Mouse (Mus musculus): ENCODE measurements around the gene Lepr. TPM values are rescaled to one million over a fixed set of nuclear protein-coding genes. Genes with fewer than 3 reads are reported as not detected.

Gene Lepr
- total RNA-seq (2021): 10 to 100 TPM in 1 of 2 experiments, 1 to 10 TPM in 1; 9.4 to 13.4 TPM
- long read RNA-seq, experiment 1, full-length matches to known transcripts: 1 of 2 reads
- long read RNA-seq, experiment 1, partial matches to known transcripts: 1 of 2 reads
- long read RNA-seq, experiment 1, other reads (novel, unspliced or antisense): 0 of 2 reads
- long read RNA-seq, experiment 2, full-length matches to known transcripts: 5 of 17 reads
- long read RNA-seq, experiment 2, partial matches to known transcripts: 10 of 17 reads
- long read RNA-seq, experiment 2, other reads (novel, unspliced or antisense): 2 of 17 reads

- DNase-seq (ENCODE audit: low spot score in 2 of 2): peak; percentile 37
These were observed at the start of gene Lepr for GRCm38 (mm10) chr4:101717367-101718121. Gene Lepr (plus strand): TSS chr4:101717404.

DNA sequence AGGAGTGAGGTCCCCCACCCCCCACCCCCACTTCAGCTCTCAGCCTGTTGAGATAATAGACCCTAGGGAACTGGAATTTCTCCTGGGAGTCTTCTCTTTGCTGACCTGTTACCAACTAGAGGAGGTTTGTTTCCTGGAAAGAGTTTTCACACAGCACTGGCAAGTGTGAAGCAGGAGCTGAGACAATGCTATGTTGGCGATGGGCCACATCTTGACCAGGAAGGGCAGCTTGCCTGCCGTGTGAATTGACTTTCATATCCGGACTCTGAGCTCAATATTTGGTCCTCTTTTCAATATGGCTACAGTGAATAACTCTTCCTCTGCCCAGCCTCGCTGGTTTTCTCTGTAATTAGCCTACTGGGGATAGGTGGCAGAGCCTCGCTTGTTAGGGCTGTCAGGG lies 48.0 kb upstream of the Lepr start:
- DNase-seq (ENCODE audit: low spot score in 2 of 2): no peak

- peak in 1 of 2 experiments; percentile 18 for DNase-seq (ENCODE audit: low spot score in 2 of 2)
These were observed 47.4 kb upstream of the Lepr start for GRCm38 (mm10) chr4:101669811-101670210.

GRCm38 (mm10) chr4:101674790-101675189 lies 42.4 kb upstream of the Lepr start:
- no peak for DNase-seq (ENCODE audit: low spot score in 2 of 2)

- DNase-seq (ENCODE audit: low spot score in 2 of 2): no peak
These were observed 41.5 kb upstream of the Lepr start for GRCm38 (mm10) chr4:101675726-101676125.

DNA sequence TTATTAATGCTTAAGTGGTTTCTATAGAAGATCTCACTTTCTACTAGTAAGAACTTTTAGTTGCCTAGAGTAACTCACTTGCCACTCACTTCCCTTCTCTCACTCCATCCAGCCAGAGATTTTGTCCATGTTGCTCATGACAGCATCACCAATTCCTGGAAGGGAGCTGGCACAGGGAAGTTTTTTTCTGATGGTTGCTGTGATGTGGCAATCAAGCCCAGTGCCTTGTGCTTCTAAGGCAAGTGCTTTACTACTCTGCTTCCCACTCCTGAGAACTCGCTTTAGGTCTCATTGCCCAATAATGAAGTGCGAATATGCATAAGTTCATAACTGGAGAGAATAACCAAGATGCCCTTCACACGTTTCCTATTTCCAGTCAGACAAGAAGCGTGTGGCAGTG lies 34.6 kb upstream of the Lepr start:
- peak in 1 of 2 experiments; percentile 26 for DNase-seq (ENCODE audit: low spot score in 2 of 2)

DNA sequence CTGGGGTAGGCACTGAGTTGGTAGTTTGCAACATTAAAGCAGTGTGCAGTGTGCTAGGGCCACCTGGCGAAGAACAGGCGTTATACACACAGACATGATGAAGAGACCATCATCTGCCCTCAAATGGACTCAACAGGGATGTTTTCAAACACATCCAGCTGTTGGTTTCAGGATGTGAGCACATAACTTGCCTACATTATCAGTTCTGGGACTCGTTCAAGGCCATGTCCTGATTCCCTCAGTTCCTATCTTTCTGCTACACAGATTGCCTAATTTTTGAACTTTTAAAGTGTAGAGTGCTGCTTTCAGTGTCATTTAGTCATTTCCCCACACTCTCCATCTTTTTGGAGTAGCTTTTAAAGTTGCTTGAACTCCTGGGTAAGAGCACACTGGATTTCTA lies 34.1 kb upstream of the Lepr start:
- no peak for DNase-seq (ENCODE audit: low spot score in 2 of 2)

- DNase-seq (ENCODE audit: low spot score in 2 of 2): no peak
These were observed 32.4 kb upstream of the Lepr start for GRCm38 (mm10) chr4:101684821-101685220.

DNA sequence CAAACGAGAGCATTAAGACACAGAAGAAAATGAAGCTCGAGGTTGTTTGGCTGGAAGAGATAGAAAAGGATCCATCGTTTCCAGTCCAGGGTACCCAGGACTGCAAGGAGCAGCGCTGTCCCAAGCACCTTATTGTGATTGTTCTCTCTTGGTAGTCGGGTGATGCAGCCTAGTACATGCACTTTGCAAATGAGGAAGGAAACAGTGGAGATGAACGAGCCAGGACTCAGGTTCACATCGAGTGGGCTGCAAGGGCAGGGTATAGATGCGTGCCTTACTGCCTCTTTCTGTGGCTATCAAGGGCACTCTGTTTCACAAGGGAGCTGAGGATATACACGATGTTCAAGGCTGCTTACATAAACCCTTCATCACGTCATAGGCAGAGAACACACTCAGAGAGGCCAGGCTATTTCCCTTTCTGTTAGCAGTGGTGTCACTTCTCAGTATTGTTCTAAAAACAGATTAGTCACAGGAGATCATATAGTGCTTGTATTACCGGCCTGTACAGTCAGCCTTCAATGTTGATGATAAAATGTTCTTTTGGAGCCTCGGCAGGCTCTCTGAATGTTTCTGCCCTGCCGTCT lies 30.9 kb upstream of the Lepr start:
- DNase-seq (ENCODE audit: low spot score in 2 of 2): no peak

DNA sequence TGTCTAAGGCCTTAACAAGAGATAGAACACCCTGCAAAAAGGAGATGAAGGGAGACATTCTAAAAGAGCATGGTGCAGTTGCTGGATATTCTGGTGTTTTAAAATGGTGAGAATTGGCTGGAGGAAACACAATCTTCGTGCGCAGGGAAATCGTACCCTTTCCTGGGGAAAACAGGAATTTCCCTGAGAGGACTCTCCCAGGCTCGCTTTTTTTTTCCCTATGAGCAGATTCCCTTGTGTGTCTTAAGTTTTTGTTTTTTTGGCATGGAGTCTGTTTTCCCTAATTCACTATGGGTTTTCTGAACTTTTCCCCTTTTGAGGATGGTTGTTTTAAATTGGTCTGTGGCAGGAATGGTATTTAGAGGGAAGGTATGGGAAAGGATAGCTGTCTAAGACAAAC lies 28.0 kb upstream of the Lepr start:
- no peak for DNase-seq (ENCODE audit: low spot score in 2 of 2)

GRCm38 (mm10) chr4:101689645-101690044 lies 27.6 kb upstream of the Lepr start:
- no peak for DNase-seq (ENCODE audit: low spot score in 2 of 2)

GRCm38 (mm10) chr4:101692892-101693291 lies 24.3 kb upstream of the Lepr start:
- DNase-seq (ENCODE audit: low spot score in 2 of 2): no peak

- DNase-seq (ENCODE audit: low spot score in 2 of 2): no peak
These were observed 22.7 kb upstream of the Lepr start for GRCm38 (mm10) chr4:101694529-101694928.

- no peak for DNase-seq (ENCODE audit: low spot score in 2 of 2)
These were observed 20.0 kb upstream of the Lepr start for GRCm38 (mm10) chr4:101697236-101697635.

DNA sequence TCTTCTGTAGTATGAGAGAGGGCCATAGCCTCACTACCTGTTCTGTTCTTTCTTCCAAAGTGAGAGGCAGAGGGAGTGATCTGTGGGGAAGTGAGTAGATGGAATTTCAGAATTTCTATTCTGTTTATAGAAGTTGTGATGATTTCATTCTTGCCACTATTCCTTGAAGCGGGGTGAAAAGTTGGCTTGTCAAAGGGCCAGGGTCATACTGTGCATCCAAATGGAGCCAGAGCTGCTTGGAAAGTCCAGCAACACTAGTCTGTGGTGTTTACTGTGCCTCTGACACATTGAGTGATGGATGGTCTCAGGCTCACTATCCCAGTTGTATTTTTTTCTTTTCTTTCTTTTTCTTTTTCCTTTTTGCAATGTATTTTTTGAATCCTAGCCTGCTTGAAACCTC lies 17.8 kb upstream of the Lepr start:
- DNase-seq (ENCODE audit: low spot score in 2 of 2): no peak

GRCm38 (mm10) chr4:101700892-101701640 lies 16.1 kb upstream of the Lepr start:
- DNase-seq (ENCODE audit: low spot score in 2 of 2): no peak

- no peak for DNase-seq (ENCODE audit: low spot score in 2 of 2)
These were observed 11.9 kb upstream of the Lepr start for GRCm38 (mm10) chr4:101705325-101705724.

DNA sequence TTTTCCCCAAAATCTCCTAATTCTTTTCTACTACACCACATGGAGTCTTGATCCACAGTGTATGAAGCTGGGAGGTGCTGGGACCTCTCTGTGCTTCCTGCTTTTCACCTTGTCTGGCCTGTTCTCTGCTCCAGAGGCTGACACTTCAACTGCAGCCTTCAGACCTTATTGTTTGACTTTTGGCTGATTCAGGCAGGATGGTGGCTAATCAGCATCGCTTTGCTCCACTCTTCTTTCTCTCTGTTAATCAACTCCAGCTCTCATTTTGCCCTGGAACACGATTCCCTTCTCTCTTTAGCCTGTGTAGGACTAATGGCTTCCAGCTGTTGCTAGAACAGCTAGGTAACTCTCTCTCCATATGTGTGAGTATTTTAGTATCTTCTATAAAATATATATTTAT lies 10.0 kb upstream of the Lepr start:
- DNase-seq (ENCODE audit: low spot score in 2 of 2): no peak

GRCm38 (mm10) chr4:101707953-101708352 lies 9.3 kb upstream of the Lepr start:
- DNase-seq (ENCODE audit: low spot score in 2 of 2): no peak

- no peak for DNase-seq (ENCODE audit: low spot score in 2 of 2)
These were observed 6.8 kb upstream of the Lepr start for GRCm38 (mm10) chr4:101710361-101710760.

- no peak for DNase-seq (ENCODE audit: low spot score in 2 of 2)
These were observed 6.1 kb upstream of the Lepr start for GRCm38 (mm10) chr4:101711100-101711499.

- DNase-seq (ENCODE audit: low spot score in 2 of 2): no peak
These were observed 4.6 kb upstream of the Lepr start for GRCm38 (mm10) chr4:101712563-101712962.
